In genomic region chr4:107453141-107453984, GRCm38 (mm10) we compare ENCODE assay signal across 8 mouse cellular contexts. TPM values are rescaled to one million over a fixed set of nuclear protein-coding genes. Genes with fewer than 3 reads are reported as not detected.
DNase-seq lines count a peak whose midpoint lies in the region; ATAC-seq and TF ChIP-seq lines count a peak whose summit lies in the region.

No protein-coding gene starts in this region.

- ATAC-seq in cerebellum, adult (ENCODE audit: insufficient number of reproducible peaks, low FRiP score, low TSS enrichment): peak; percentile 38; the same call in 1 of the 2 replicates
- ATAC-seq in forebrain, embryonic 16.5 days: peak; percentile 85
- peak; percentile 72 for ATAC-seq in lung, postnatal 0 days

- no peaks in the 10 kb centered on the region for H3K9me3 ChIP-seq in forebrain, embryonic 16.5 days (ENCODE audit: control insufficient read depth, low read length)
- no peaks in the 10 kb centered on the region for H3K9me3 ChIP-seq in hindbrain, embryonic 10.5 days
- H3K9me3 ChIP-seq in lung, postnatal 0 days (ENCODE audit: low read length): no peaks in the 10 kb centered on the region

- no peak overlapping the region for H3K4me2 ChIP-seq in forebrain, embryonic 16.5 days (ENCODE audit: low read length)
- no peak overlapping the region for H3K4me2 ChIP-seq in lung, postnatal 0 days (replicated peaks; ENCODE audit: low read depth, low read length)

- WGBS in forebrain, embryonic 16.5 days: 65% methylated on average over 16 of the region's 16 CpGs
- WGBS in hindbrain, embryonic 10.5 days: 65% methylated on average over 16 of the region's 16 CpGs
- WGBS in lung, postnatal 0 days: 62% methylated on average over 16 of the region's 16 CpGs

- DNase-seq in ES-CJ7 (ENCODE audit: low read depth, low spot score): peak; percentile 85
- peak; percentile 93 for DNase-seq in hindbrain, embryonic 10.5 days (ENCODE audit: low spot score)
- DNase-seq in layer of hippocampus, adult 9-10 months (ENCODE audit: low spot score): peak; percentile 77
- peak; percentile 82 for DNase-seq in lung, postnatal 0 days (ENCODE audit: low spot score)
- peak; percentile 88 for DNase-seq in ovary, postnatal 14 days (ENCODE audit: low spot score)
- DNase-seq in thymus, postnatal 10 days (ENCODE audit: low spot score in 2 of 2): peak; percentile 91 to 98

- no peaks in the 10 kb centered on the region for H3K27me3 ChIP-seq in forebrain, embryonic 16.5 days (replicated peaks; ENCODE audit: control insufficient read depth, insufficient read depth, low read length)
- H3K27me3 ChIP-seq in hindbrain, embryonic 10.5 days (ENCODE audit: insufficient read depth, poor library complexity, severe bottlenecking): peaks cover 3% of the 10 kb centered on the region; the same call in 1 of the 2 replicates
- H3K27me3 ChIP-seq in lung, postnatal 0 days (replicated peaks; ENCODE audit: insufficient read depth, low read length): no peaks in the 10 kb centered on the region

- H3K36me3 ChIP-seq in forebrain, embryonic 16.5 days (ENCODE audit: control insufficient read depth, insufficient read depth): no peaks in the 10 kb centered on the region
- no peaks in the 10 kb centered on the region for H3K36me3 ChIP-seq in hindbrain, embryonic 10.5 days
- H3K36me3 ChIP-seq in lung, postnatal 0 days (ENCODE audit: insufficient read depth, low read length): no peaks in the 10 kb centered on the region

- no peaks in the 10 kb centered on the region for H3K4me1 ChIP-seq in forebrain, embryonic 16.5 days (replicated peaks; ENCODE audit: control insufficient read depth, insufficient read depth, low read length)
- H3K4me1 ChIP-seq in hindbrain, embryonic 10.5 days (replicated peaks): peaks cover 38% of the 10 kb centered on the region
- H3K4me1 ChIP-seq in lung, postnatal 0 days (ENCODE audit: insufficient read depth, low read depth, low read length): no peaks in the 10 kb centered on the region

- H3K27ac ChIP-seq in forebrain, embryonic 16.5 days (ENCODE audit: low read length): no peak overlapping the region
- H3K27ac ChIP-seq in hindbrain, embryonic 10.5 days: peak overlapping the region; percentile 81
- no peak overlapping the region for H3K27ac ChIP-seq in lung, postnatal 0 days (ENCODE audit: low read length)

- no peak for TF ChIP-seq EP300 in lung, postnatal 0 days (IDR thresholded peaks at IDR 0.05)

- no peak overlapping the region for H3K4me3 ChIP-seq in forebrain, embryonic 16.5 days (replicated peaks; ENCODE audit: low read length)
- no peak overlapping the region for H3K4me3 ChIP-seq in hindbrain, embryonic 10.5 days
- no peak overlapping the region for H3K4me3 ChIP-seq in lung, postnatal 0 days (ENCODE audit: low read depth, low read length)

- H3K9ac ChIP-seq in forebrain, embryonic 16.5 days (replicated peaks; ENCODE audit: low read depth, low read length): no peak overlapping the region
- H3K9ac ChIP-seq in lung, postnatal 0 days (replicated peaks; ENCODE audit: low read depth): no peak overlapping the region

- TF ChIP-seq CTCF in lung, postnatal 0 days (IDR thresholded peaks at IDR 0.05): peak; percentile 94

RNA-seq across cellular contexts. Expression of gene Glis1, which starts 19.0 kb away (rescaled TPM):
- 1.1 TPM in 2 replicates for polyA plus RNA-seq in forebrain, embryonic 16.5 days (2015; fragmentation: Nextera tagmentation; extraction: Ambion mirVana)
- polyA plus RNA-seq in hindbrain, embryonic 10.5 days (2016; fragmentation: Nextera tagmentation; extraction: Ambion mirVana): 2.9 and 6.3 TPM in 2 replicates
- 0.52 and 0.76 TPM in 2 replicates for polyA plus RNA-seq in lung, postnatal 0 days (2015; fragmentation: Nextera tagmentation; extraction: Ambion mirVana)
